Mouse (Mus musculus) NIH3T3 (cell line): ENCODE results near the gene Pifo.

Experiments
- DNase-seq: peaks from one replicate; pipeline ENCODE4 v3.0.0-alpha.2; 2012; ENCODE audit warnings: low read depth

Gene Pifo

GRCm38 (mm10) chr3:105951348-105951747 lies 63.1 kb downstream of the Pifo start:
- no peak for DNase-seq
